Mouse (Mus musculus): ENCODE measurements at regions not wholly inside any gene's neighbourhood (a gene's known extent, or its start where the extent isn't known, plus 50 kb on each side); places are given as distances from the start of the nearest gene placed in this dataset.
"Not testable (repeated sequence)": the region's sequence is repeated elsewhere in the genome, so short reads cannot be mapped to it uniquely, and the experiment has no call there.

DNA sequence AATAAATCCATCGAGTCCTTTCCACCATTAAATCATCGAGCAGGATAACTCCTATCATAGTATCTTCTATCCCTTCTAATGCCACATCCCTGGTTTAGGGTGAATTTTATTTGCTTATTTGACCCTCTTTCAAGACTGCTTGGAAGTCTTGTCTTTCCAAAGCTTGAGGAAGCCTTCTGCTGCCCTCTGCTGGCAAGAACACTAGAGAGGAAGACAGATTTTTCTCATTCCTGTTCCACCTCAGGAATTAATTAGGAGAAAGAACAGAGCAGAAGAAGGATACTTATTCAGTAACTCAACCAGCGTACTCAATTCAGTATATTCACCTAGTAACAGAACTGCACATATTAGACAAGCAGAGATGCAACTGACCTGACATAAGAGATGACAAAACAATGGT, 1005.9 kb downstream of the Basp1 start:
- no peak for ATAC-seq
- 45% methylated on average over 3 of the region's 3 CpGs for WGBS
- no peak overlapping the region for H3K4me2 ChIP-seq (ENCODE audit: low read length)

DNA sequence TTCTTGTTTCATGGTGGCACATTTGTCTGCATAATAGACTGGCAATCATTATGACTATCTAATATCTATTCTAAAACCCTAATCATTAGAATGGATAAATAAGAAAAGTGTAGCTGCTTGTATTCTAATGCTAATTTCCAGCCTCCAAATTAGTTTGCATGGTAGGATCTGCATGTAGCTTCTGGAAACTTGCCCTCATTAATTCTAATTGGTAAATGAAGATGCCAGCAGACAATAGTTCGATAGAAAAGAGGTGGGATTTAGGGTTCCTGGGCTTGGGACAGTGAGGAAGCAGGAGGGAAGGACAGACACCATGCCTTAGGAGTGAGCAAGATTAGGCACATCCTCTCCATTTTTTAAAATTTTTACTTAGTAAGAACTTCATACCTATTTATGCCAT, 1008.3 kb downstream of the Basp1 start:
- no peak for ATAC-seq

More for the DNA sequence above, 1005.9 kb downstream of the Basp1 start:
- Histone ChIP-seq H3K4me3 (ENCODE audit: low read depth, low read length) (no peak overlapping the region), H3K9ac (ENCODE audit: low read depth, low read length) (no peak overlapping the region), H3K4me1 (ENCODE audit: control insufficient read depth, insufficient read depth, low read length) (no peaks in the 10 kb centered on the region), H3K9me3 (replicated peaks; ENCODE audit: control insufficient read depth, low read length, poor library complexity, severe bottlenecking) (no peaks in the 10 kb centered on the region), H3K27me3 (ENCODE audit: control insufficient read depth, insufficient read depth, low read depth, low read length) (no peaks in the 10 kb centered on the region), H3K36me3 (ENCODE audit: control insufficient read depth, insufficient read depth, low read length) (no peaks in the 10 kb centered on the region), H3K27ac (ENCODE audit: low read length) (no peak overlapping the region)

GRCm38 (mm10) chr15:24400088-24400487, 1013.5 kb downstream of the Basp1 start:
- Histone ChIP-seq H3K4me3 (ENCODE audit: low read depth, low read length) (no peak overlapping the region), H3K4me2 (ENCODE audit: low read length) (no peak overlapping the region), H3K36me3 (ENCODE audit: control insufficient read depth, insufficient read depth, low read length) (no peaks in the 10 kb centered on the region), H3K4me1 (ENCODE audit: control insufficient read depth, insufficient read depth, low read length) (no peaks in the 10 kb centered on the region), H3K27ac (ENCODE audit: low read length) (no peak overlapping the region), H3K9me3 (replicated peaks; ENCODE audit: control insufficient read depth, low read length, poor library complexity, severe bottlenecking) (no peaks in the 10 kb centered on the region), H3K9ac (ENCODE audit: low read depth, low read length) (no peak overlapping the region), H3K27me3 (ENCODE audit: control insufficient read depth, insufficient read depth, low read depth, low read length) (no peaks in the 10 kb centered on the region)
- 92% methylated on average over 2 of the region's 2 CpGs for WGBS
- ATAC-seq = no peak

More for the DNA sequence above, 1008.3 kb downstream of the Basp1 start:
- Histone ChIP-seq H3K27me3 (ENCODE audit: control insufficient read depth, insufficient read depth, low read depth, low read length) (no peaks in the 10 kb centered on the region), H3K4me2 (ENCODE audit: low read length) (no peak overlapping the region), H3K9me3 (replicated peaks; ENCODE audit: control insufficient read depth, low read length, poor library complexity, severe bottlenecking) (no peaks in the 10 kb centered on the region), H3K4me1 (ENCODE audit: control insufficient read depth, insufficient read depth, low read length) (no peaks in the 10 kb centered on the region), H3K36me3 (ENCODE audit: control insufficient read depth, insufficient read depth, low read length) (no peaks in the 10 kb centered on the region), H3K27ac (ENCODE audit: low read length) (no peak overlapping the region), H3K4me3 (ENCODE audit: low read depth, low read length) (no peak overlapping the region), H3K9ac (ENCODE audit: low read depth, low read length) (no peak overlapping the region)
- 44% methylated on average over 1 of the region's 1 CpGs for WGBS

- Histone ChIP-seq H3K4me2 (ENCODE audit: low read length) (no peak overlapping the region), H3K4me3 (ENCODE audit: low read depth, low read length) (no peak overlapping the region), H3K4me1 (ENCODE audit: control insufficient read depth, insufficient read depth, low read length) (no peaks in the 10 kb centered on the region), H3K9ac (ENCODE audit: low read depth, low read length) (no peak overlapping the region), H3K9me3 (replicated peaks; ENCODE audit: control insufficient read depth, low read length, poor library complexity, severe bottlenecking) (no peaks in the 10 kb centered on the region), H3K27ac (ENCODE audit: low read length) (no peak overlapping the region), H3K27me3 (ENCODE audit: control insufficient read depth, insufficient read depth, low read depth, low read length) (no peaks in the 10 kb centered on the region), H3K36me3 (ENCODE audit: control insufficient read depth, insufficient read depth, low read length) (no peaks in the 10 kb centered on the region)
- WGBS = 90% methylated on average over 8 of the region's 8 CpGs
- no peak for ATAC-seq
Observed at GRCm38 (mm10) chr15:24358398-24358797, 1055.2 kb downstream of the Basp1 start.

- Histone ChIP-seq H3K36me3 (ENCODE audit: control insufficient read depth, insufficient read depth, low read length) (no peaks in the 10 kb centered on the region), H3K9ac (ENCODE audit: low read depth, low read length) (no peak overlapping the region), H3K9me3 (replicated peaks; ENCODE audit: control insufficient read depth, low read length, poor library complexity, severe bottlenecking) (no peaks in the 10 kb centered on the region), H3K27ac (ENCODE audit: low read length) (no peak overlapping the region), H3K4me1 (ENCODE audit: control insufficient read depth, insufficient read depth, low read length) (no peaks in the 10 kb centered on the region), H3K27me3 (ENCODE audit: control insufficient read depth, insufficient read depth, low read depth, low read length) (no peaks in the 10 kb centered on the region), H3K4me2 (ENCODE audit: low read length) (no peak overlapping the region), H3K4me3 (ENCODE audit: low read depth, low read length) (no peak overlapping the region)
- WGBS = 70% methylated on average over 1 of the region's 1 CpGs
- no peak for ATAC-seq
Observed at GRCm38 (mm10) chr15:24348975-24349560, 1064.5 kb downstream of the Basp1 start.

DNA sequence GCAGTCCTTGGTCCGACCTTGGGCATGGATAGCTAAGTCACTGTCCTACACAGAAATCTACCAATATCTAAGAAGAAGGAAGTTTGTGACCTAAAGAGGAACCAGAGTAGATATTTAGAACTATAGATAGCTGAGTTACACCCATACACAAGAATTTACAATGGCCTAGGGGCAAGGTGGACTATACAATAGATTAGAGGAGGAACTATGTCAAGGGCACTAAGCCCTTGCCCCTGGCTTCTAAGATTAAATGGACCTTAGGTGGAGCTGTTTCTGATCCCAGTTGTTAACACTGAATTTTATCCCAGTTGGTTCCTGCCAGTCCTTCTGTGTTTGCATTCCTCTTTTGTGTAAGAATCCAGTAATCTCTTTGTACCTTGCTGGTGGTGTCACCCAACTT, 1077.7 kb downstream of the Basp1 start:
- not testable (repeated sequence) for H3K9me3 ChIP-seq (replicated peaks; ENCODE audit: control insufficient read depth, low read length, poor library complexity, severe bottlenecking); H3K4me2 ChIP-seq (ENCODE audit: low read length)

GRCm38 (mm10) chr15:24303123-24303522, 1110.4 kb downstream of the Basp1 start:
- H3K9me3 ChIP-seq (replicated peaks; ENCODE audit: control insufficient read depth, low read length, poor library complexity, severe bottlenecking); H3K27me3 ChIP-seq (ENCODE audit: control insufficient read depth, insufficient read depth, low read depth, low read length); H3K36me3 ChIP-seq (ENCODE audit: control insufficient read depth, insufficient read depth, low read length); H3K4me3 ChIP-seq (ENCODE audit: low read depth, low read length); H3K27ac ChIP-seq (ENCODE audit: low read length); H3K4me1 ChIP-seq (ENCODE audit: control insufficient read depth, insufficient read depth, low read length); ATAC-seq; H3K4me2 ChIP-seq (ENCODE audit: low read length); H3K9ac ChIP-seq (ENCODE audit: low read depth, low read length): not testable (repeated sequence)
- 91% methylated on average over 3 of the region's 3 CpGs for WGBS

More for the DNA sequence above, 1077.7 kb downstream of the Basp1 start:
- H3K4me1 ChIP-seq (ENCODE audit: control insufficient read depth, insufficient read depth, low read length); H3K36me3 ChIP-seq (ENCODE audit: control insufficient read depth, insufficient read depth, low read length); H3K27ac ChIP-seq (ENCODE audit: low read length); H3K9ac ChIP-seq (ENCODE audit: low read depth, low read length); H3K4me3 ChIP-seq (ENCODE audit: low read depth, low read length); H3K27me3 ChIP-seq (ENCODE audit: control insufficient read depth, insufficient read depth, low read depth, low read length); ATAC-seq: not testable (repeated sequence)
- WGBS = 85% methylated on average over 1 of the region's 1 CpGs

DNA sequence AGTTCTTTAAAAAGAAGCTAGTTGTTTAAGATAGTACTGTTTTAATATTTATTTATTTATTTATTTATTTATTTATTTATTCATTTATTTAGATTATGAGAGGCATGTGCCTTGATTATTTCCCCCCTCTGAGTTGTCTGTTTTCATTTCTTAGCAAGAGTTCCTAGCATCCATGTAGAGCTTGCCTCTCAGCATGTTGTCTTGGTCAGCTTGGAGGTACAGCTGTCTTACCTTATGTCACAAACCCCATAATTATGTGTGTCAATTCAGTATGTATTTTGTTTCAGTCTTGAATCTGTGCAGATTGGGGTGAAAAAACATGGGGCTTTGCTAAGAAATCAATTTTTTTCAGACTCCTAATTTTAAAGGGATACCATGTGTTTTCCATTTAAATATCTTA, 1116.3 kb downstream of the Basp1 start:
- Histone ChIP-seq H3K27me3 (ENCODE audit: control insufficient read depth, insufficient read depth, low read depth, low read length) (no peaks in the 10 kb centered on the region), H3K4me3 (ENCODE audit: low read depth, low read length) (no peak overlapping the region), H3K9ac (ENCODE audit: low read depth, low read length) (no peak overlapping the region), H3K4me2 (ENCODE audit: low read length) (no peak overlapping the region), H3K27ac (ENCODE audit: low read length) (no peak overlapping the region), H3K4me1 (ENCODE audit: control insufficient read depth, insufficient read depth, low read length) (no peaks in the 10 kb centered on the region), H3K36me3 (ENCODE audit: control insufficient read depth, insufficient read depth, low read length) (no peaks in the 10 kb centered on the region), H3K9me3 (replicated peaks; ENCODE audit: control insufficient read depth, low read length, poor library complexity, severe bottlenecking) (0 out of 2 replicates have a peak, but pooled peaks cover 3% of the 10 kb centered on the region)
- no peak for ATAC-seq

- 94% methylated on average over 7 of the region's 7 CpGs for WGBS
- ATAC-seq = no peak
- no peak overlapping the region for H3K27ac ChIP-seq (ENCODE audit: low read length)
Observed at GRCm38 (mm10) chr15:24296798-24297197, 1116.8 kb downstream of the Basp1 start.

More at GRCm38 (mm10) chr15:24296798-24297197, 1116.8 kb downstream of the Basp1 start:
- Histone ChIP-seq H3K27me3 (ENCODE audit: control insufficient read depth, insufficient read depth, low read depth, low read length) (no peaks in the 10 kb centered on the region), H3K4me2 (ENCODE audit: low read length) (no peak overlapping the region), H3K4me3 (ENCODE audit: low read depth, low read length) (no peak overlapping the region), H3K9me3 (replicated peaks; ENCODE audit: control insufficient read depth, low read length, poor library complexity, severe bottlenecking) (0 out of 2 replicates have a peak, but pooled peaks cover 3% of the 10 kb centered on the region), H3K36me3 (ENCODE audit: control insufficient read depth, insufficient read depth, low read length) (no peaks in the 10 kb centered on the region), H3K4me1 (ENCODE audit: control insufficient read depth, insufficient read depth, low read length) (no peaks in the 10 kb centered on the region), H3K9ac (ENCODE audit: low read depth, low read length) (no peak overlapping the region)
